Comparison of ENCODE assay signal across 26 mouse cellular contexts in genomic region chr2:91160591-91160990, GRCm38 (mm10). TPM values are rescaled to one million over a fixed set of nuclear protein-coding genes. Genes with fewer than 3 reads are reported as not detected.
DNase-seq lines count a peak whose midpoint lies in the region; ATAC-seq and TF ChIP-seq lines count a peak whose summit lies in the region.
"Had no signal": no experiment of that assay in that cellular context is flagged by ENCODE, and none has a peak within 500 bp of the region (broad histone marks: within the 10 kb centered on the region; RNA-seq: fewer than 3 reads in every experiment).

No protein-coding gene starts in this region.

- no peak for TF ChIP-seq EP300 in heart, adult 2 months (IDR thresholded peaks at IDR 0.05; ENCODE audit: insufficient read depth, low read depth, low read length)
- 0 out of 4 replicates have a peak, but pooled peaks of 1 of the 2 experiments have one; percentile 33 for TF ChIP-seq EP300 in MEL (IDR thresholded peaks at IDR 0.05; ENCODE audit: low read depth in 1 of 2, low read length in 2 of 2)

- DNase-seq in heart, adult 2 months = no peak
- peak; percentile 9 for DNase-seq in kidney, postnatal 14 days
- DNase-seq in kidney, postnatal 4 days = no peak
- no peak for DNase-seq in MEL (ENCODE audit: low read depth, low spot score)
- peak; percentile 27 for DNase-seq in lung, postnatal 10 days
- DNase-seq in ovary, adult 18-20 months (ENCODE audit: low spot score) = no peak
- DNase-seq: adrenal gland, adult 8-10 months; B cell, adult 2 months; cerebellum, adult 11-12 months; cerebellum, postnatal 10 days; retina, postnatal 1 day; right cerebral cortex, postnatal 25 days; spleen, adult 18-20 months; thymus, postnatal 36 days had no signal

- no peak for TF ChIP-seq RAD21 in MEL (IDR thresholded peaks at IDR 0.05; ENCODE audit: low read depth, low read length)

- no peak for TF ChIP-seq POLR2A in heart, adult 2 months (IDR thresholded peaks at IDR 0.05; ENCODE audit: insufficient read depth, low read depth, low read length)
- no peak for TF ChIP-seq POLR2A in MEL (IDR thresholded peaks at IDR 0.05; ENCODE audit: control insufficient read depth in 1 of 2, insufficient read depth in 1 of 2, low read depth in 1 of 2, low read length in 2 of 2, poor library complexity in 1 of 2)

- ATAC-seq in heart, embryonic 15.5 days (replicated peaks; ENCODE audit: insufficient number of reproducible peaks, insufficient read depth, low FRiP score, low read depth) = no peak
- ATAC-seq: activated CD4-positive, CD25-positive, alpha-beta regulatory T cell, adult 4 months; forebrain, embryonic 15.5 days; liver, embryonic 12.5 days; midbrain, embryonic 15.5 days had no signal

- 32% methylated on average over 6 of the region's 6 CpGs for WGBS in heart, embryonic 15.5 days
- WGBS in heart, adult 2 months = 26% methylated on average over 6 of the region's 6 CpGs

- no peaks in the 10 kb centered on the region for H3K79me2 ChIP-seq in heart, adult 2 months (replicated peaks; ENCODE audit: control insufficient read depth, insufficient read depth, low read length)
- no peaks in the 10 kb centered on the region for H3K79me2 ChIP-seq in MEL (ENCODE audit: control insufficient read depth, insufficient read depth, low read length, poor library complexity)

- H3K27me3 ChIP-seq in heart, embryonic 15.5 days = no peaks in the 10 kb centered on the region
- no peaks in the 10 kb centered on the region for H3K27me3 ChIP-seq in heart, adult 2 months (ENCODE audit: control insufficient read depth, insufficient read depth, low read length)
- H3K27me3 ChIP-seq in MEL (ENCODE audit: control insufficient read depth in 1 of 2, insufficient read depth in 2 of 2, low read length in 2 of 2) = no peaks in the 10 kb centered on the region
- H3K27me3 ChIP-seq: CH12.LX; forebrain, embryonic 15.5 days; hindbrain, embryonic 13.5 days; liver, embryonic 12.5 days; midbrain, embryonic 15.5 days; neural tube, embryonic 12.5 days had no signal

- H3K9ac ChIP-seq in heart, embryonic 15.5 days = no peak overlapping the region
- no peak overlapping the region for H3K9ac ChIP-seq in heart, adult 2 months (ENCODE audit: low read depth, low read length)
- no peak overlapping the region for H3K9ac ChIP-seq in MEL (ENCODE audit: control insufficient read depth, low read depth, low read length, poor library complexity, severe bottlenecking)
- H3K9ac ChIP-seq: forebrain, embryonic 15.5 days; hindbrain, embryonic 13.5 days; liver, embryonic 12.5 days; midbrain, embryonic 15.5 days; neural tube, embryonic 12.5 days had no signal

- intact Hi-C loops in heart, adult 2 months (cut with DNase I) = no loop called here

- H3K36me3 ChIP-seq in heart, embryonic 15.5 days = peaks cover 9% of the 10 kb centered on the region; the same call in 1 of the 2 replicates
- H3K36me3 ChIP-seq in heart, adult 2 months (ENCODE audit: control insufficient read depth, insufficient read depth, low read length) = peaks cover 7% of the 10 kb centered on the region
- H3K36me3 ChIP-seq in MEL (ENCODE audit: control insufficient read depth in 1 of 2, insufficient read depth in 2 of 2, low read length in 2 of 2) = peaks cover 9 to 38% of the 10 kb centered on the region in 2 experiments

- H3K4me1 ChIP-seq in heart, embryonic 15.5 days (replicated peaks) = peaks cover 16% of the 10 kb centered on the region
- peaks cover 3% of the 10 kb centered on the region for H3K4me1 ChIP-seq in heart, adult 2 months (ENCODE audit: control insufficient read depth, insufficient read depth, low read length)
- H3K4me1 ChIP-seq in MEL (ENCODE audit: control insufficient read depth in 1 of 2, insufficient read depth in 2 of 2, low read length in 2 of 2) = peaks cover 13 to 27% of the 10 kb centered on the region in 2 experiments
- H3K4me1 ChIP-seq: embryonic facial prominence, embryonic 10.5 days; forebrain, embryonic 15.5 days; hindbrain, embryonic 13.5 days; midbrain, embryonic 15.5 days; neural tube, embryonic 12.5 days had no signal

- H3K4me3 ChIP-seq in heart, embryonic 15.5 days = no peak overlapping the region
- H3K4me3 ChIP-seq in heart, adult 2 months = no peak overlapping the region
- no peak overlapping the region for H3K4me3 ChIP-seq in MEL (ENCODE audit: control insufficient read depth in 1 of 2, insufficient read depth in 1 of 2, low read depth in 2 of 2, low read length in 2 of 2)
- H3K4me3 ChIP-seq: embryonic facial prominence, embryonic 10.5 days; forebrain, embryonic 15.5 days; hindbrain, embryonic 13.5 days; layer of hippocampus, adult 2 months; liver, embryonic 12.5 days; midbrain, embryonic 15.5 days; neural tube, embryonic 12.5 days had no signal

- no peak overlapping the region for H3K4me2 ChIP-seq in heart, embryonic 15.5 days
- H3K4me2 ChIP-seq: forebrain, embryonic 15.5 days; hindbrain, embryonic 13.5 days; liver, embryonic 12.5 days; midbrain, embryonic 15.5 days; neural tube, embryonic 12.5 days had no signal

- peak overlapping the region; percentile 29 for H3K27ac ChIP-seq in heart, embryonic 15.5 days
- H3K27ac ChIP-seq in heart, adult 2 months = no peak overlapping the region
- no peak overlapping the region for H3K27ac ChIP-seq in MEL (ENCODE audit: control insufficient read depth, low read depth, low read length)
- H3K27ac ChIP-seq: embryonic facial prominence, embryonic 10.5 days; forebrain, embryonic 15.5 days; hindbrain, embryonic 13.5 days; layer of hippocampus, adult 2 months; liver, embryonic 12.5 days; midbrain, embryonic 15.5 days; neural tube, embryonic 12.5 days had no signal

- no peaks in the 10 kb centered on the region for H3K9me3 ChIP-seq in heart, embryonic 15.5 days (replicated peaks)
- H3K9me3 ChIP-seq in MEL (replicated peaks; ENCODE audit: insufficient read depth, low read length) = no peaks in the 10 kb centered on the region
- H3K9me3 ChIP-seq: embryonic facial prominence, embryonic 10.5 days; forebrain, embryonic 15.5 days; G1E; hindbrain, embryonic 13.5 days; liver, embryonic 12.5 days; midbrain, embryonic 15.5 days; neural tube, embryonic 12.5 days had no signal

- TF ChIP-seq CTCF in heart, adult 2 months (IDR thresholded peaks at IDR 0.05) = no peak
- no peak for TF ChIP-seq CTCF in MEL (IDR thresholded peaks at IDR 0.05 in 2 of 3, conservative IDR thresholded peaks at IDR 0.05 in 1 of 3; ENCODE audit: control insufficient read depth in 1 of 3, insufficient read depth in 1 of 3, low read depth in 2 of 3, low read length in 3 of 3, poor library complexity in 1 of 3, severe bottlenecking in 1 of 3)

TF ChIP-seq in MEL, 35 proteins besides CTCF, POLR2A, EP300 and RAD21:
- peak; percentile 65 for TF ChIP-seq RCOR1 (IDR thresholded peaks at IDR 0.05; ENCODE audit: low read depth, low read length)
- TF ChIP-seq MEF2A (IDR thresholded peaks at IDR 0.05; ENCODE audit: extremely low read depth, insufficient replicate concordance, low read depth, low read length, poor library complexity, severe bottlenecking) = no peak

RNA-seq across cellular contexts. Expression of gene Madd, which starts 23.0 kb away (rescaled TPM):
- polyA plus RNA-seq in heart, embryonic 15.5 days (2015; fragmentation: Nextera tagmentation; extraction: Ambion mirVana) = 4.1 and 7.0 TPM in 2 replicates
- total RNA-seq in heart, adult 2 months (2021) = 1 to 10 TPM; 4.7 to 8.5 TPM
- polyA plus RNA-seq in heart, adult 2 months (2012; rRNA removed) = 6.1 and 8.6 TPM in 2 replicates
- 15.7 and 17.5 TPM in 2 replicates for total RNA-seq in MEL (2012; rRNA removed)
- 10 to 100 TPM in 1 of 2 experiments, not detected in 1; 27.4 TPM for polyA plus RNA-seq in MEL (2012; ENCODE audit: insufficient read depth in 1 of 2, insufficient read length in 2 of 2, low read depth in 1 of 2, low replicate concordance in 2 of 2, missing spikeins in 1 of 2)

RNA-seq across cellular contexts. Expression of gene Nr1h3, which starts 42.0 kb away (rescaled TPM):
- polyA plus RNA-seq in heart, embryonic 15.5 days (2015; fragmentation: Nextera tagmentation; extraction: Ambion mirVana) = 3.5 and 4.1 TPM in 2 replicates
- 10 to 100 TPM; 20.3 to 27.6 TPM for total RNA-seq in heart, adult 2 months (2021)
- 30.6 and 32.9 TPM in 2 replicates for polyA plus RNA-seq in heart, adult 2 months (2012; rRNA removed)
- total RNA-seq in MEL (2012; rRNA removed) = 3.5 and 4.7 TPM in 2 replicates
- 1 to 10 TPM in 1 of 2 experiments, not detected in 1; 6.9 TPM for polyA plus RNA-seq in MEL (2012; ENCODE audit: insufficient read depth in 1 of 2, insufficient read length in 2 of 2, low read depth in 1 of 2, low replicate concordance in 2 of 2, missing spikeins in 1 of 2)
- total RNA-seq: megakaryocyte-erythroid progenitor cell, adult 5-6 weeks had no signal

RNA-seq across cellular contexts. Expression of gene Acp2, which starts 42.1 kb away (rescaled TPM):
- polyA plus RNA-seq in heart, embryonic 15.5 days (2015; fragmentation: Nextera tagmentation; extraction: Ambion mirVana) = 15.2 and 17.1 TPM in 2 replicates
- total RNA-seq in heart, adult 2 months (2021) = 10 to 100 TPM; 17.3 to 19.9 TPM
- 15.0 and 20.4 TPM in 2 replicates for polyA plus RNA-seq in heart, adult 2 months (2012; rRNA removed)
- total RNA-seq in MEL (2012; rRNA removed) = 5.4 and 7.3 TPM in 2 replicates
- 10 to 100 TPM in 1 of 2 experiments, not detected in 1; 11.3 TPM for polyA plus RNA-seq in MEL (2012; ENCODE audit: insufficient read depth in 1 of 2, insufficient read length in 2 of 2, low read depth in 1 of 2, low replicate concordance in 2 of 2, missing spikeins in 1 of 2)

RNA-seq across cellular contexts. Expression of gene Mybpc3, which starts 42.6 kb away (rescaled TPM):
- polyA plus RNA-seq in heart, embryonic 15.5 days (2015; fragmentation: Nextera tagmentation; extraction: Ambion mirVana) = 909 and 937 TPM in 2 replicates
- total RNA-seq in heart, adult 2 months (2021) = 1,000 to 10,000 TPM; 1,229 to 1,417 TPM
- polyA plus RNA-seq in heart, adult 2 months (2012; rRNA removed) = 1,378 and 1,771 TPM in 2 replicates
- total RNA-seq in MEL (2012; rRNA removed) = 0.19 and 0.29 TPM in 2 replicates
- under 1 TPM in 1 of 2 experiments, not detected in 1; 0.50 TPM for polyA plus RNA-seq in MEL (2012; ENCODE audit: insufficient read depth in 1 of 2, insufficient read length in 2 of 2, low read depth in 1 of 2, low replicate concordance in 2 of 2, missing spikeins in 1 of 2)
- total RNA-seq: G1E had no signal
- polyA plus RNA-seq: activated CD4-positive, CD25-positive, alpha-beta regulatory T cell, adult 4 months; forebrain, embryonic 15.5 days; G1E had no signal

Comparison
In these comparisons a context has a peak if more than half of its experiments do, and no peak if none do; other contexts are left out.
1. DNase-seq: peak in kidney, postnatal 14 days (single experiment) and lung, postnatal 10 days (single experiment); none in heart, adult 2 months (0 of 2), kidney, postnatal 4 days (0 of 2), MEL (single experiment) and ovary, adult 18-20 months (single experiment).